Mouse (Mus musculus) frontal cortex, adult (tissue): ENCODE data around the gene Ugt1a1.
"Not testable (repeated sequence)": the region's sequence is repeated elsewhere in the genome, so short reads cannot be mapped to it uniquely, and the experiment has no call there.

Experiments
- ATAC-seq: cut with Nextera tagmentation; 2 replicates; pipeline ENCODE4 v1.9.2; 2017; ENCODE audit warnings: mild to moderate bottlenecking, moderate library complexity, mixed read lengths; ENCODE audit not compliant: low TSS enrichment

Ugt1a1 gene

GRCm38 (mm10) chr1:88211812-88212211, at the start of gene Ugt1a1:
Gene Ugt1a1 (plus strand): TSS chr1:88211959.
- ATAC-seq: no peak

DNA sequence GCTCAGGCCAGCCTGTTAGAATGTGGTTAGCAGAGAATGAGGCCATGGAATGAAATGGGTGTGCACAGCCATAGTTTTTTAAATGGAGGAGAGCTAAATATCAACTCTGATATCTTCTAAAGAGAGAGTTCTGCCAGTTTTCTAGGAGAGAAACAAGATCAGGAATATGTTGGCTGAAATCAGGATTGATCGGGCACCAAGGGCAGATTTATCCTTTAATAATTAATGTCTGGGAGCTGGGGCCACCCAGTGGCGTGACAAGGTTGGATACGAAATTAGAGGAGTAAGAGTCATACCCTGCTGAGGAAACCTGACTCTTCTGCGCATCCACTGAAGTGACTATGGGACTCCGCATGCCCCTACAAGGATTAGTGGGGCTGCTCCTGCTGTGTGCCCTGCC, 46.0 kb upstream of the Ugt1a1 start, which contains the start of gene Ugt1a5:
Gene Ugt1a5, plus strand, starts transcription at position 302 of the 400 bp plus-strand sequence.
- no peak for ATAC-seq

GRCm38 (mm10) chr1:88172190-88172589, 39.6 kb upstream of the Ugt1a1 start:
- ATAC-seq: not testable (repeated sequence)

- ATAC-seq: no peak
These were observed 32.1 kb upstream of the Ugt1a1 start for GRCm38 (mm10) chr1:88179657-88180056.

GRCm38 (mm10) chr1:88186325-88186935, 25.3 kb upstream of the Ugt1a1 start:
- no peak for ATAC-seq

- no peak for ATAC-seq
These were observed 19.6 kb upstream of the Ugt1a1 start for GRCm38 (mm10) chr1:88192136-88192535.

DNA sequence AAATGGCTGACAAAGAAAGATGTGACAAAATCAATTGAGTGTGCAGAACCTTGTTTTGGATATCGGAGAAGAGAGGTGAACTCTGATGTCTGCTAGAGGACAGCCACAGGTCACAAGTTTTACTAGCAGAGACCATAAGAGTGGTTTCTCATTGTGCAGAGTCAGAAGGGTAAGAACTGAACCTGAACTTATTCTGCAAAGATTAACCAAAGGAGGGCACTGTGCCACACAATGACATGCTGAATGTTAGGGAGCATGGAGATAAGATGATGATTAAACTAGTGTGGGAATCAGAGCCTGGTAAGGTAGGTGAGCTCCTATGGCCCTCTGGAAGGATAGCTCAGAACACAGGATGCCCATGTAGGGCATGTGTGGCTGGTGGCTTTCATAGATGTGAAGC, 16.1 kb upstream of the Ugt1a1 start:
- ATAC-seq: no peak

- ATAC-seq: no peak
These were observed 14.3 kb upstream of the Ugt1a1 start for GRCm38 (mm10) chr1:88197443-88197842.

GRCm38 (mm10) chr1:88199996-88200395, 11.8 kb upstream of the Ugt1a1 start:
- ATAC-seq: no peak

DNA sequence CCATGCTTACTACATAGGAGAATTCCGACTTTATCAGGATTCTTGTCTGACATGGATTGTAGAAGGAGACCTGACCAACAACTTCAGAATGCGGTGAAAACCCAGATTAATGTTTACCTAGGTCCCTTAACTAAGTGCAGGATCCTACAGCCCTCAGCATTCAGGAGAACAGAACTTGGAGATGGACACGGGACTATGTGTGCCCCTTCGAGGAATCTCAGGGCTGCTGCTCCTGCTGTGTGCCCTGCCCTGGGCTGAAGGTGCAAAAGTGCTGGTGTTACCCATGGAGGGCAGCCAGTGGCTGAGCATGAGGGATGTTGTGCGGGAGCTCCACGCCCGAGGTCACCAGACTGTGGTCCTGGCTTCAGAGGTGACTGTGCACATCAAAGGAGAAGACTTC, 11.3 kb upstream of the Ugt1a1 start, which contains the start of gene Ugt1a2:
Gene Ugt1a2, plus strand, starts transcription at position 146 of the 400 bp plus-strand sequence.
- ATAC-seq: no peak

DNA sequence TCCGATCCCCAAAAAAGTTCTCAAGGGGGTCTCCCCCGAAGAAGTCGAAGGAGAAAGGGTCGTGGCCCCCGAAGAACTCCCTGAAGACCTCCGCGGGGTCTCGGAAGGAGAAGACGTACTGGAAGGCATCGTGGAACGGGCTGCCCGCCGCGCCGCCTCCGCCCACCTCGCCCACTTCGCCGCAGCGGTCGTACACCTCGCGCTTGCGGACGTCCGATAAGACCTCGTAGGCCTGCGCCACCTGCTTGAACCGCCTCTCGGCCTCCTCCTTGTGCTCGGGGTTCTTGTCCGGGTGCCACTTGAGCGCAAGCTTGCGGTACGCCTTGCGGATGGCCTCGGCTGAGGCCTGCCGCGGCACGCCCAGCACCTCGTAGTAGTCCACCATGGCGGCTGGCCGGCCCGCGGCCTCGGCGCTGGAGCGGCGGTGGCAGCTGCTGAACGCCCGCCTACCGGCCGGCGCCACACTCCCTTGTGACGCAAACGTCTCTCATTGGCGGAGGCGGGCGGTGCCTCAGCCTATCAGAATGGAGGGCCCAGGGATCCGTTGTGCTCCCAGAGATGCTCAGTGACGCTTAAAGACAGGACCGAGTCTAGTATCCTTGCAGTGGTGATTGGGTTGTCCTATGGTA, 6.4 kb upstream of the Ugt1a1 start, which contains the start of gene Dnajb3:
Gene Dnajb3, minus strand, starts transcription at position 489 of the 629 bp plus-strand sequence.
- peak; percentile 100 for ATAC-seq

DNA sequence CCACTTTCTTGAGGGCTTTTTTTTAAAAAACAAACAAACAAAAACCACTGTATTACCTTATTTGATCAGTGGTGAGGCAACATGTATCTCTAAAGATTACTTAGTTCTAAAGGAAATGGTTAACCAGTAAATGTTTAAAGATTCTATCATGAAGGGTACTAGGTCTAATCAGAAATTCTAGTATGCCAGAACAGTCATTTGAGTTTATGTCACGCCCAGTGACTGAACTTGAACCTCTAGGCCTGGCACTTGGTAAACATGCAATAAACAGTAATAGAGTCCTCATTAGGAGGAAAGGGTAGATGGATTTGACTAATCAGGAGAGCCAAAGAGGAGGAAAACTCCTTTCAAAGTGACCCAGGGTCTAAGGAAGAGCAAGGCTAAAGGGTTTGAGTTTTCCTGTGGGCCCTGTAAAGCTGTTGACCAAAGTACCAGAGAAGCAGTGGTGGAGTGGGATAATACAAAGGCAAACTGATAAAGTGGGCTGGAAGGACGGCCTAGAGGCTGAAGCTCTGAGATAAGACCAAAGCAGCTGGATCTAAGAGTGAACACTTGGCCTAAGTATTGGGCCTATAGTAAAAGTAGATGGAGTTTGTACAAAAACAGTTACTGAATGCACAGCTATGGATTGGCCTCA, 4.8 kb upstream of the Ugt1a1 start:
- ATAC-seq: no peak

GRCm38 (mm10) chr1:88212341-88213045, 734 bp downstream of the Ugt1a1 start:
- no peak for ATAC-seq

- no peak for ATAC-seq
These were observed 1.3 kb downstream of the Ugt1a1 start for GRCm38 (mm10) chr1:88213061-88213460.

- ATAC-seq: no peak
These were observed 2.2 kb downstream of the Ugt1a1 start for GRCm38 (mm10) chr1:88213766-88214461.

- ATAC-seq: no peak
These were observed 2.7 kb downstream of the Ugt1a1 start for GRCm38 (mm10) chr1:88214462-88214952.

DNA sequence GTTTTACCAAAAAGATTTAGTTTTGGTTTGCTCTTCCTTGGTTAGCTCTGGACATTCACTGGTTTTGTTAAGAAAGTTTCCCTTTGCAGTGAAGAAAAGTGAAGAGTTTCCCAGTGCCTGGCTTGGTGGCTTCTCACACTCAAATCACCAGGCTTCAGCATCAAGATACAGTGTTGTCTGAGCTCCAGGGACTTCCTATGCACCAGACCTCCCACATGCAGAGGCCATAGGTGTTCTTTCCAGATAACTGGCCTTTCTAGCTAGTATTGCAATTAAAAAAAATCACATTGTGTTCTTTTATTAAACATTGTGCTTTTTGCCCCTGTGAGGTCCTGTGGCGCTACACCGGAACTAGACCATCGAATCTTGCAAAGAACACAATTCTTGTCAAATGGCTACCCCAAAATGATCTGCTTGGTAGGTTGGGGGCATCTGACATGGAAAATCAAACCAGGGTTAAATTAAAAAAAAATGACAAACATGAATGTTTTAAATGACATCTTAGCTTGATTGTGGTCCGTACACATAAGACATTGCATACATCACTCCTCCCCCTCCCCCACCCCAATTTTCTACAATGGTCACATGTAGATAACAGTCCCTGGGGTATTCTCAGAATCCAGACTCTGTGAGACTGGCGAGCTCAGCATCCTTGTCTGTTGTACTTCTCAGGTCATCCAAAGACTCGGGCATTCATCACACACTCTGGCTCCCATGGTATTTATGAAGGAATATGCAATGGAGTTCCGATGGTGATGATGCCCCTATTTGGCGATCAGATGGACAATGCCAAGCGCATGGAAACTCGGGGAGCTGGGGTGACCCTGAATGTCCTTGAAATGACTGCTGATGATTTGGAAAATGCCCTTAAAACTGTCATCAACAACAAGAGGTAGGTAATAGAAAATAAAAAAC, 4.0 kb downstream of the Ugt1a1 start:
- no peak for ATAC-seq

- ATAC-seq: peak; percentile 77
These were observed 4.8 kb downstream of the Ugt1a1 start for GRCm38 (mm10) chr1:88216551-88216950.

- no peak for ATAC-seq
These were observed 5.4 kb downstream of the Ugt1a1 start for GRCm38 (mm10) chr1:88217144-88217543.

- no peak for ATAC-seq
These were observed 5.8 kb downstream of the Ugt1a1 start for GRCm38 (mm10) chr1:88217576-88217975.
